19 mouse cellular contexts compared by ENCODE assay signal in genomic region chr11:114070881-114071280, GRCm38 (mm10). TPM values are rescaled to one million over a fixed set of nuclear protein-coding genes. Genes with fewer than 3 reads are reported as not detected.
A peak's percentile ranks its signal among the peaks of the same experiment; 100 is the strongest.
DNase-seq lines count a peak whose midpoint lies in the region; ATAC-seq and TF ChIP-seq lines count a peak whose summit lies in the region.
"Had no signal": no experiment of that assay in that cellular context is flagged by ENCODE, and none has a peak within 500 bp of the region (broad histone marks: within the 10 kb centered on the region; RNA-seq: fewer than 3 reads in every experiment).

No protein-coding gene starts in this region.

- no peak overlapping the region for H3K4me3 ChIP-seq in left cerebral cortex, adult 2 months
- H3K4me3 ChIP-seq: erythroblast, embryonic 14.5 days; hindbrain, embryonic 10.5 days; liver, embryonic 15.5 days; midbrain, embryonic 15.5 days had no signal

- intact Hi-C loops in left cerebral cortex, adult 2 months (cut with DNase I): loop anchor here (2.0 kb wide), 1 partner anchor 212 kb away; no protein-coding TSS in a partner anchor

- H3K27ac ChIP-seq in left cerebral cortex, adult 2 months: no peak overlapping the region
- H3K27ac ChIP-seq: hindbrain, embryonic 10.5 days; liver, embryonic 15.5 days; macrophage; midbrain, embryonic 15.5 days had no signal

- peak; percentile 34 for TF ChIP-seq CTCF in left cerebral cortex, adult 2 months (IDR thresholded peaks at IDR 0.05)

- ATAC-seq in granulocyte monocyte progenitor cell, adult 5-6 weeks (replicated peaks; ENCODE audit: poor library complexity, severe bottlenecking): no peak
- ATAC-seq: midbrain, embryonic 15.5 days had no signal

- peak; percentile 20 for DNase-seq in embryo, embryonic 10 days (ENCODE audit: low spot score)
- DNase-seq in embryo, embryonic 9.5 days (ENCODE audit: extremely low spot score): no peak
- DNase-seq in left cerebral cortex, adult 2 months (ENCODE audit: extremely low spot score in 1 of 2, low spot score in 2 of 2): no peak
- DNase-seq in left cerebral cortex, adult 9 months (ENCODE audit: low spot score in 2 of 2): no peak
- peak; percentile 20 for DNase-seq in thymus, postnatal 4 days
- DNase-seq in thymus, adult 18-20 months: no peak
- no peak for DNase-seq in frontal cortex, postnatal 25 days (ENCODE audit: low spot score in 2 of 2)
- DNase-seq: adrenal gland, adult 8-10 months; cerebellum, adult 9-11 months; gastrocnemius, postnatal 25 days; kidney, postnatal 25 days; right cerebral cortex, postnatal 4 days; thymus, postnatal 25 days had no signal

RNA-seq across cellular contexts. Expression of gene Sdk2, which starts 4.0 kb away (rescaled TPM):
- 10 to 100 TPM; 27.6 to 30.6 TPM for total RNA-seq in left cerebral cortex, adult 2 months (2021)
- total RNA-seq in granulocyte monocyte progenitor cell, adult 5-6 weeks (2014; fragmentation: Nextera tagmentation): 0.04 TPM in 1 of 2 replicates, not detected in the other
- not detected in 2 replicates for total RNA-seq in granulocyte monocyte progenitor cell, adult 5-6 weeks (2017)

Comparison
In these comparisons a context has a peak if more than half of its experiments do, and no peak if none do; other contexts are left out.
1. DNase-seq: peak in embryo, embryonic 10 days (single experiment) and thymus, postnatal 4 days (single experiment); none in embryo, embryonic 9.5 days (single experiment), left cerebral cortex, adult 2 months (0 of 2), left cerebral cortex, adult 9 months (0 of 2), thymus, adult 18-20 months (0 of 2) and frontal cortex, postnatal 25 days (0 of 2).
2. RNA of gene Sdk2, which starts 4.0 kb away (total RNA-seq): 27.6 to 30.6 TPM in left cerebral cortex, adult 2 months; 0.04 TPM in granulocyte monocyte progenitor cell, adult 5-6 weeks; every median in the first group is over 10 times any median in the second.